Comparison of ENCODE assay signal across 8 mouse cellular contexts in genomic region chr19:29334068-29334745, GRCm38 (mm10). TPM values are rescaled to one million over a fixed set of nuclear protein-coding genes. Genes with fewer than 3 reads are reported as not detected.
DNase-seq lines count a peak whose midpoint lies in the region; ATAC-seq and TF ChIP-seq lines count a peak whose summit lies in the region.

Gene Rln1 (minus strand): TSS chr19:29334670.

- no peak for TF ChIP-seq POLR2A in small intestine, adult 2 months (IDR thresholded peaks at IDR 0.05; ENCODE audit: low read depth, low read length)

- no peak within 1 kb of the TSS for H3K27ac ChIP-seq in lung, postnatal 0 days (ENCODE audit: low read length)
- H3K27ac ChIP-seq in small intestine, adult 2 months (ENCODE audit: insufficient read depth, low read depth, low read length): no peak within 1 kb of the TSS

- 0 out of 2 replicates have a peak within 1 kb of the TSS, but pooled peaks have one; percentile 19 for H3K9ac ChIP-seq in lung, postnatal 0 days (replicated peaks; ENCODE audit: low read depth)

- ATAC-seq in lung, postnatal 0 days: no peak
- ATAC-seq in megakaryocyte-erythroid progenitor cell, adult 5-6 weeks (replicated peaks; ENCODE audit: low FRiP score, low TSS enrichment, poor library complexity, severe bottlenecking): no peak

- no peak for TF ChIP-seq CTCF in lung, postnatal 0 days (IDR thresholded peaks at IDR 0.05)
- TF ChIP-seq CTCF in small intestine, adult 2 months (IDR thresholded peaks at IDR 0.05; ENCODE audit: extremely low read depth, insufficient read length, insufficient replicate concordance, low read depth, low read length): no peak

- peaks cover 8% of the 10 kb centered on the region; the same call in 1 of the 2 replicates for H3K27me3 ChIP-seq in lung, postnatal 0 days (replicated peaks; ENCODE audit: insufficient read depth, low read length)
- peaks cover 11% of the 10 kb centered on the region for H3K27me3 ChIP-seq in small intestine, adult 2 months (ENCODE audit: control insufficient read depth, insufficient read depth, low read length)

- peak within 1 kb of the TSS; percentile 54 for H3K4me2 ChIP-seq in lung, postnatal 0 days (replicated peaks; ENCODE audit: low read depth, low read length)

- peak; percentile 63 for DNase-seq in lung, postnatal 0 days (ENCODE audit: low spot score)
- DNase-seq in lung, postnatal 25 days (ENCODE audit: low spot score): no peak
- DNase-seq in cerebellum, adult 8-10 months: peak; percentile 21
- DNase-seq in forelimb bud, embryonic 11.5 days (ENCODE audit: low read depth, low spot score): peak; percentile 61
- DNase-seq in kidney, adult 18-20 months: peak; percentile 61
- DNase-seq in lung, postnatal 10 days: peak; percentile 19

- H3K4me1 ChIP-seq in lung, postnatal 0 days (ENCODE audit: insufficient read depth, low read depth, low read length): 0 out of 2 replicates have a peak, but pooled peaks cover 6% of the 10 kb centered on the region
- H3K4me1 ChIP-seq in small intestine, adult 2 months (ENCODE audit: control insufficient read depth, insufficient read depth, insufficient read length, low read length): peaks cover 2% of the 10 kb centered on the region; the same call in 1 of the 2 replicates

- no peak for TF ChIP-seq EP300 in lung, postnatal 0 days (IDR thresholded peaks at IDR 0.05)

- 4% methylated on average over 23 of the region's 23 CpGs for whole genome bisulfite sequencing in lung, postnatal 0 days
- 6% methylated on average over 23 of the region's 23 CpGs for WGBS in small intestine, adult 2 months

- H3K36me3 ChIP-seq in lung, postnatal 0 days (ENCODE audit: insufficient read depth, low read length): no peaks in the 10 kb centered on the region
- H3K36me3 ChIP-seq in small intestine, adult 2 months (ENCODE audit: control insufficient read depth, insufficient read depth, low read length): no peaks in the 10 kb centered on the region

- no peaks in the 10 kb centered on the region for H3K9me3 ChIP-seq in lung, postnatal 0 days (ENCODE audit: low read length)

- peak within 1 kb of the TSS; percentile 17; the same call in 1 of the 2 replicates for H3K4me3 ChIP-seq in lung, postnatal 0 days (ENCODE audit: low read depth, low read length)
- peak within 1 kb of the TSS; percentile 46 for H3K4me3 ChIP-seq in small intestine, adult 2 months (ENCODE audit: low read depth, low read length)

RNA-seq across cellular contexts. Expression of gene Rln1, which starts in this region (rescaled TPM):
- polyA plus RNA-seq in lung, postnatal 0 days (2015; fragmentation: Nextera tagmentation; extraction: Ambion mirVana): 0.11 TPM in 1 of 2 replicates, not detected in the other
- not detected in 2 replicates for polyA plus RNA-seq in small intestine, adult 2 months (2012; rRNA removed)
- not detected in 2 replicates for total RNA-seq in megakaryocyte-erythroid progenitor cell, adult 5-6 weeks (2014; fragmentation: Nextera tagmentation)
- not detected in 2 replicates for total RNA-seq in megakaryocyte-erythroid progenitor cell, adult 5-6 weeks (2017)

Comparison
In these comparisons a context has a peak if more than half of its experiments do, and no peak if none do; other contexts are left out.
1. Peak in DNase-seq, H3K4me3 ChIP-seq, H3K9ac ChIP-seq and H3K4me2 ChIP-seq in lung, postnatal 0 days; RNA of the gene not detected or under 1 TPM.